Mouse (Mus musculus) layer of hippocampus, adult 9-10 months (tissue): ENCODE measurements at regions not wholly inside any gene's neighbourhood (a gene's known extent, or its start where the extent isn't known, plus 50 kb on each side); places are given as distances from the start of the nearest gene placed in this dataset.

ENCODE experiments used
- DNase-seq: peaks from one replicate; pipeline ENCODE4 v3.0.0; 2022; ENCODE audit warnings: low spot score

DNA sequence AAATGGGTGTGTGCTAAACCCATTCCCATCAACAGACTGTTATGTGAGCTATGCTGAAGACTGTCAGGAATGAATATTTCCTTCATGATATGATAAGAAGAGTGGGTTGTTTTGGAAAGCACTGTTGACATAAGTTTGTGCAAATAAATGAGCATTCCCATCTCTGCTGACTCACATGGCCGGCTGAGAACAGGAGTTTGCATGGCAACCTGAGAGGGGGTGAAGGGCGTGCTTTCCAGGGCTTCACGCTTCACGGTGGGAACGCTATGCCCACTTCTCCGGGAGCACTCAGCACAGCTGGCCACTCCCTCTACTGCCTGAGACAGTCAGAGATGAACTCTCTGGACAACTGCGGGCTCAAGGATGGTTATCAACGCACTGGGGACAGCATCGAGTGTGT is 348.9 kb upstream of the Slc24a5 start:
- no peak for DNase-seq

DNA sequence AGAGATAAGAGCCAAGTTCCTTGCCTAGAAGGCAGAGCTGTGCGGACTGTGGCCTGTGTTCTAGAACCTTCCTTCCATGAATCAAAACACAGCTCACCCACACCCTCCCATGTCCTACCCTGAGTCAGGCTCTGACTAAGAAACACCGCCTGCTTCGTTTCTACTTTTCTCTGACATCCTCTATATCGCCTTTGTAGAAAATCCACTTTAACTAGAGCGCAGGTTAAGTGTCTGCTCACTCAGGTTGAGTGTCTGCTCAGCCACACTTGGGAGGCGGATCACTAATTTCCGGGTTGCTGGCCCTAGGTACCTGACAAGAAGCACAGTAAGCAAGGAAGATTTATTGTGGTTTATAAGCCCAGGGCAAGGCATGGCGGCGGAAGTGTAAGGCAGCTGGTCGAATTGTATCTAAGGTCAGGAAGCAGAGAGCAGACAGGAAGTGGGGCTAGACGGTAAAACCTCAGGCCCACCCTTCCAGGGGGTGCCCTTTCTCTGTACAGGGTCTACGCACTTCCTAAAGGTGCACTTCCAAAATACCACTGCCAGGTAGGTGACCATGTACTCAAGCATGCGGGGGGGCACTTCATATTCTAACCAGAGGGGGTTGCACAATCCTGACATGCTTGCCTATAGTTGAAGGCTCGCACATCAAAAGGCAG is 348.0 kb upstream of the Slc24a5 start:
- DNase-seq: no peak

DNA sequence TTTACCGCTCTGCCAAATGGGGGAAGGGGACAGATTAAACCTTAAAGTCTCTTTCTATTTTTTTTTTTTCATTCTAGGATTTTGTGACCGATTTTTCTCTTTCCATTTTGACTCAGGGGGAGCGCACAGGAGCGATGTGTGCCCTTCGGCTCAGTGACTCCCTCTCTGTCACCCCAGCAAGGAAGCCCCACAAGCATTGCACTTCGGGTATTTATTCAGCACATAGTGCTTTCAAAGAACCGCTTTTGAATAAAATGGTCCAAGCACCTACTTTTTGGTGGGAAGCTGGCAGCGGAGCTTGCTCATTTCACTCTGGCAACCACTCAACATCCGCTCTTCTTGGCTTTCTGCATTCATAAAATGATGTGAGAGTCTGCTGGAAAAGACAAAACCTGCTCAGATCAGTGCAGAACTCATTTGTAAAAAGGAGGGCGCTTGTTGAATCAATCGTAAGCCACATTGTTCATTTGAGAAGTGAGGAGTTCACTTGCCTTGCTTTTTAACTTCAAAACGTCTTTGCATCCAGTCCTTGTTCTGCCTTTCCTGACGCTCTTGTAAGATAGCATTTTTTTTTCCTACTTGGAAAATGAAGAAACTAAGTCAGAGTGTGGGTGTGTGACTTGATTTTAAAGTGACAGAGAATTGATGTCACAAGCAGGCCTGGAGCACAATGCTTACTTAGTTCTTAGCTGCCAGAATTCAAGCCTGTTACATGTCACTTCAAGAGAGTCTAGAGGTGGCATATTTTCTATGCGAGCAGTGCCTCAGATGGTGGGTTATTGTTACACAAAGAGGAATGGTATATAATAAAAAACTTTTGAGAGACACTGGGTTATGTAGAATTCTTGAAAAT is 347.1 kb upstream of the Slc24a5 start:
- DNase-seq: no peak

DNA sequence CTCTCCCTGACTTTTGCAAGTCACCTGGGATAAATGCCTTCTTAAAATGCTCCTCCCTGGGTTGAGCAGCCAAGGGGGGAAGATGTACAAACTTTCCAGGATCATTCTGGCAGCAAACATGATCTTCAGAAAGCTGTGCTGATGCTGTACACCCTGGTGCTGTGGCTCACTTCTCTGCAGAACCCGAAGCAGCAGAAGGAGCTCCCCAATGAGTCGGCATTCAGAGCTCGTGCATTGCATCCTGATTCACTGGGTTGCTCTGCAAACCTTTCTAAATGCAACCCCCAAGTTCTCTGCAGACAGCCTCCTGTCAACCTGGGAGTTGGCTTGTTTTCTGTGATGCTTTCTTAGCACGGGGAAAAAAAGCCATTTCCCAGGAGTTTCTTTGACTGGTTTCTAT is 343.8 kb upstream of the Slc24a5 start:
- DNase-seq: no peak

DNA sequence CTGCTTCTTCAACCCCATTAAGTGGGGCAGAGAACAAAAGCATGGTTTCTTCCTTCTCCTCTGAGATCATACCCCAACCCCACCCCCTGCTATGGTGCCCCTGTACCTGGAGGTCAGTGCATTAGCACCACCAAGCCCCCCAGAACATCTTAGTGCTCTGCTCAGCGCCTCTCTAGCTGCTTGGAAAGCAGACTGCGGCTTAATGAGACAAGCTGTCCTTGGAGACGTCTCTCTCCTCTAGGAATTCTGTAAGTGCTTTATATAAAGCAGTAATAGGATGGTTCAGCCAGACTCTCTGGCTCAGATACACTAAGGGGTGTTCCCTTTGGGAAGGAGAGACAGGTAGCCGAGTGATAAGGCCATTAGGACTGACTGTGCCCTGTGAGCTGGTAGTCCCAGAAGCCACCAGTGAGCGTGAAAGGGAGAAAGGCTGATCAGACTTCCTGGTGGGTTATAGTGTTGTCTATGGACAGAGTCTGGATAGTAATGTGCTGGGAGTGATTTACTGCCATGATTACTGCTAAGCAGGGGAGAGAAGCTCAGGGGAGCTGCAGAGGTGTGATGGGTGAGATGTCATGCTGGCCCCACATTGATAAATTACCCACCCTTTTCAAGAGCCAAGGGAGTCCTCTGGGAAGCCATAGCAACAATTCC is 343.0 kb upstream of the Slc24a5 start:
- DNase-seq: no peak

DNA sequence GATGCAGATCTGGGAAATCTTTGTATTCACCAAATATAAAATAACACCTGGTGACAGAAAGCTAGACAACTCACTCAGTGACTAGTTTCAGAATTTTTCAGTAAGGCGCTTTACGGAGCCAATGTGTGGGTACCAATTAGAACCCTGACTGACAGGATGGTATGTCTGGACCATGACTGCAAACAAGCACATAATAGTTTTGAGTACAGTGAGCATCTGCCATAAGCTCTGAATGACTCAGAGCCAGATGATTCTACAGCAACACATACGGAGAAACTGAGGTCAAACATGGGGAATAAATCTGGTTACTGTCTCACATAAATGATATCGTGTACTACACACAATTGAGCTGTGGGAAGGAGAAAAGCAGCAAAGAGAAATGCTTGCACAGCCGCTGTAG is 339.9 kb upstream of the Slc24a5 start:
- no peak for DNase-seq

DNA sequence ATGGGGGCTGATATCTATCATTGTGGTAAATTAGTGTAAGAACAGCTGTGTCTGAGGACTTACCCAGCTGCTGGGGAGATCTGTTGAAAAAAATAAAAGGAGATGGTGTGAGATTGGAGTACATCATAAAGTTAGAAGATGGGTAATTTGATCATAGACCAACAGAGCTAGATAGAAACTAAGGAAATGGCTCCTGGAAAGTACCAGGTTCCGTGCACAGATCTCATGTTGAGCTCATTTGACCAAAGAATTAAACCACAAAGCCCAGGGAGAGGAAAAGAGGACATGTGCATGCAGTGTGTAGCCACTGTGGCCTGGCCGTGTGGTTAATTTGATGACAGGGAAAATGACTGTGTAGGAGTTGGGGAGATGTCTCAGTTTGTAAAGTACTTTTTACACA is 335.3 kb upstream of the Slc24a5 start:
- DNase-seq: no peak

DNA sequence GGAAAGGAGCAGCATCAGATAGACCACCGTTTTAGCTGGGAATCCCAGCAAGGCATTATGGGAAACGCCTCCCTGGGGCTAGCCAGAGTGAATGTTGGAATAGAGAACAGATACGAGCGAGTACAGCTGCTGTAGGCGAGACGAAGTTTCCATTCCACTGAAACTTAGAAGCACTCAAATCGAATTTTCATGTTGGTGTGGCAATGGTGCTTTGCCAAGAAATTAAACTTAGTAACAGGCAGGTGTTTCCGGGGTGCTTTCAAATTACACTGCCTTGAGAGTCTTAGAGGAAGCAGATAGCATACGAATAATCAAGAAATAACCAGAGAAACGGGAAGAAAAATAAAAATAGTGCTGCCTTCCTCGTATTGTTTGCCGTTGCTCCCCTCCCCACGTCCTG is 327.1 kb upstream of the Slc24a5 start:
- DNase-seq: no peak

DNA sequence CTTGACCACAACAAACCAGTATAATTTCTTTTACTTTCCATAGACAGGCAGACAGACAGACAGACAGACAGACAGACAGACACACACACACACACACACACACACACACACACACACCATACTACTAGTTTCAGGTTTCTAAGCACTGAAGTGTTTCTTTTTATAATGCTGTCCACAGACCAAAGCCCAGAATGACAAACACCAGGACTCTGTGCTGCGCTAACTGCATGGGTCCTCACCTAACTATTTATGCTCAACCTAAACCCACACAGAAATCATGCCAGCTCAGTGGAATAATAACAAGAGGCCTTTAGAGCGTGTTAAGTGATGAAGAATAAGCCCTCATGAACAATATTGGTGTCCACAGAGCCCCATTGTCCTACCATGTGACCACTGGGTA is 325.0 kb upstream of the Slc24a5 start:
- DNase-seq: no peak

DNA sequence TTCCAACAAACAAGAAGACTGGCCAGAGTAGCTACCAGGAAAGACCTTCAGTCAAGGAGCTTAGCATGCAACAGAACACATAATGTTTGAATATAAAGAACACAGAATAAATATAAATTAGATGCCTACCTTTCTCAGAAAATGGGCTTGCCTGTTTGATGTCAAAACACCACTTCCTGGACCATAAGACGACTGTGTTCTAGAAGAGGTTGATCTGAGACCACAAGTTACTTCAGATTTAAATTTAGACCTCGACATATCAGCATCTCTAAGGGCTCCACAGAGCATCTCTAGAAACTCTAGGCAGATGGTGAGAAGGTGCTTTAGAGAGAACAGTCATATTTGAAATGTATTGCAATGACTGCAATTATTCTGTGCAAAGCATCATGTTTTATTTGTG is 322.9 kb upstream of the Slc24a5 start:
- DNase-seq: no peak

DNA sequence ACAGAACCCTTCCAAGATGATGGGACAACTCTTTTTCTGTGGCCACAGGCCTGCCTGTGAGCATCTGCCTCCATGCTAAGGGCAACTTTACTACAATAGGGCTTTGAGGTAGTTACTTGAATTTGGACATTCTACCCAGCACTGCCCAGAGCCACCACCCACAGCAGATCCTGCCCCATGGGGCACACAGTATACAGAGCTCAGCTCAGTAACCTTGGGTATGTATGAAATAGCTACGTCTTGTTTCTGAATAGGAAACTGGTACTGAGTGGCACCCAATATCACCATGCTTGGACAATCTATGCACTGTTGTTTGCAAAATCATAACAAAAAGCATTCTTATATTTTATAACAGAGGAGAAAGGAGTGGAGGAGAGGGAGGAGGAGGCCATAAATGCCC is 320.8 kb upstream of the Slc24a5 start:
- DNase-seq: no peak

DNA sequence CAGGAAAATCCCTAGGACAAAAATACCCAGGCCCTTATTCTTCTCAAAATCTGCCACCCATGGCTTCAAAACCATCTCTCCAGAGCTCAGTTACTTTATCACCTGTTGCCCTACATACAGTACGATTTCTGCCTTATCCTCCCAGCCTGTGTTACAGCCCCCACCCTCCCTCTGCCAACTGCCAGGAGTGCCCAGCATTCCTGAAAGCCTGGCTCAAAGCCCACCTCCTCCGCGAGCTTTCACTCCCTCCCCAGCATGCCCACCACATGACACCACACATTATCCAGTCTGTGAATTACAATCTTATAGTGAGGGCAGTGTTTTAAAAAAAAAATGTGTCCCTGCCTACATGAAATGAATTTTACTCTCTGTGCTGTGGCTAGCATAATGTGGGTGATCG is 320.3 kb upstream of the Slc24a5 start:
- no peak for DNase-seq

DNA sequence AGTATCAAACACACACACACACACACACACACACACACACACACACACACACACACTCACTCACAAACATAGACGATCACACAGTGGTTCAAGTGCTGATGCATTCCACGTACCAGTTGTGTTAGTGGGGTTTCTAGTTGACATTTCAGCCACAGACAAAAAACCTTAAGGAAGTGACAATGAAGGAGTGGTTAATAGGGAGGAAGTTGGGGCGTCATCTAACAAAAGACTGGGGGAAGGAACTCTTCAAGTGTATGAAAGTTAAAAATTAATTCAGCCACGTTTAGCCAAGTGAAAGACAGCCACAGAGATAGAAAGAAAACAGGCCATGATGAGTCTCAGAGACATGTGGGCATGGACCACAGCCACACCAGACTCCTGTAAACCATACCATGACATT is 316.1 kb upstream of the Slc24a5 start:
- no peak for DNase-seq

DNA sequence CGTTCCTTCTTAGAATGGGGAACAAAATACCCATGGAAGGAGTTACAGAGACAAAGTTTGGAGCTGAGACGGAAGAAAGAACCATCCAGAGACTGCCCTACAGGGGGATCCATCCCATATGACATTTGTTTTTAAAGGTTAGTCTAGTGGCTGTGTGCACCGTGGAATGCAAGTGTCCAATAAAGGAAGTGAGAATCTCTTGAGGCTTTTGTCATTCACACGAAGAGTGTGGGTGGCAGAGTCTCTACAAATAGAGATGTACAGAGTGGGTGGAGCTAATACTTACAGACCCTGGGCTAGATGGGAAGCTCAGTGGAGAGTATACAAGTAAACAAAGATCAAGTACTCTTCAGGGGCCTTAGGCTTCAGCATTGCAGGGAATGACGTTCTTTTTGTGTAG is 314.2 kb upstream of the Slc24a5 start:
- DNase-seq: no peak

DNA sequence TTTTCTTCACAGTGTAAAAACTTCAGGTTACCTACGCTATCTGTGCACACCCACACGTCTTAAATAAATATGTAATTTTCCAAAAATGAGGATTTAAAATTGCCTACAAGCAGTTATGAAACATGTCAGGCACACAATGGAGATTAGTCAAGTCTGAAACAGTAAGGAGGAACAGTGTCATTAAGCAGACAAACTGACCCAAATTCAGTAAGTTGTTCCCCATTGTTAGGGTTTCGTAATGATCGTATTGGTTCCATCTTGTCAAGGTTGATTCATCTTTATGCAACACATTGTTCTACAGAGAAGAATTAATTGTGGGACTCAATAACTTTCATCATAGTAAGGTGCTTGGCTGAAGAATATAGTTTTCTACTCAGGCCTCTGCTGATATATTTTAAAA is 312.7 kb upstream of the Slc24a5 start:
- DNase-seq: no peak

DNA sequence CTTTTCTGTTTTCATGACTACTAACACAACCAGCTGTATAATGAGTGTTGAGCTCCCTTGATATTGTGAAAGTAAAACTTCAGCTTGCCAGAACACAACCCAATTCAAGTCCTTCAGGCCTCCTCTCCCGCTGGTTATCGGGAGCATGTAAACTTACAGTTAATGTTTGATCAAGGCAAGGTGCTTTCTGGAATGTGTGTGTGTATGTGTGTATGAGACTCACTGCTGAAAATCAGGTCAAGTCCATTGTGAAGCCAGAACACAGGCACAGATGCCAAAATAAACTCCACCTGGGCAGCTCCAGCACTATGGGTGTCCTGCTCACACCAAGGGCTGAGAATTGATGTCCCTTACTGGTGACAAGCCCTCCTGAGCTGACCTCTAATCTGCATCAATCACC is 308.9 kb upstream of the Slc24a5 start:
- DNase-seq: no peak

DNA sequence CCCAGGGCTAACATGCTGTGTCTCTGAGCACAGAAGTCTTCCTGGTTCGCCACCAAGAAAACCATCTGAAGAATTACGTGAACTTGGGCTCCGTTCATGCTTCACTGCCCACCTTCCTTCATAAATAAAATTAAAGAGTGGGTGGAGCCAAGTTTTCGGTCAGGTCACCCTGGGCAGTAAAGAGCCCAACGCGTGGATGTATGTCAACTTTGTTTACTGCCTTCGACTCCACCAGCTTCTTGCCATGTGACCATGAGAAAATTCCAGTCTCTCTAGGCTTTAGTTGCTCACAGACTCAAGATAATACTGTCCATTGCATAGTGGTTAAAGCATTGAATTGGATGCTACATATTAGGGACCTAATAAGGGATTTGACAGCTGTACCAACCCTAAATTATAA is 304.3 kb upstream of the Slc24a5 start:
- DNase-seq: no peak

DNA sequence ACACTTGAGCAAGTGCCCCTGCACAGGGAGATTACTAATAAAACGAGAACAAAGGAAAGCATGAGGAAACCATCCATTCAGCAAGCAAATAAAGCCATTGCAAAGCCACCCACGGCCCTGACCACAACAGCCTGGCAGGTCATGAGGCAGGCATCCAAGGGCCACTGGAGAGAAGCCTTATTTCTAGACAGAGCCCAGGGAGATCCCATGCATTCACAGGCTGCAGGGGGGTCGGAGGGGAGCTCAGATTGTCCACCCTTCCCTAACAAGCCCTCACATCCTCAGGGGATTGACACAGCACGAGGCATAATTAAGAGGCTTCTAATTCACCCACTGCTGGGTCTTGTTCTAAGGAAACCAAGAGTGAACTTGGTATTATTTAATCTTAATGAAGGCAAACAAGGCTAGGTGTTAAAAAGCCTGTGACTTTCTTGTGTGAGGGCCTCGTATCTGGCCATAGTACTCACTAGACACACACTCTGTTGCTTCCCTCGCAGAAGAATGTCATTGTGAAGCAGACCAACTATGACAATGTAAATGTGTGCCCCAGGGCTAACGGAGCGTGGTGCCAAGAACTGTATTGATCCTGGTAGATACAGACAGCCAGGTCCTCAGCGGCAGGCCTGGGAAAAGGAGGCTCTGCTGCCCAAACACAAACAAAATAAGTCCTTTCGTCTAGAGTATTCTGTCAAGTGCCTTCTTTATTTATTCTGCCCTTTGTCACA is 303.6 kb upstream of the Slc24a5 start:
- DNase-seq: no peak

DNA sequence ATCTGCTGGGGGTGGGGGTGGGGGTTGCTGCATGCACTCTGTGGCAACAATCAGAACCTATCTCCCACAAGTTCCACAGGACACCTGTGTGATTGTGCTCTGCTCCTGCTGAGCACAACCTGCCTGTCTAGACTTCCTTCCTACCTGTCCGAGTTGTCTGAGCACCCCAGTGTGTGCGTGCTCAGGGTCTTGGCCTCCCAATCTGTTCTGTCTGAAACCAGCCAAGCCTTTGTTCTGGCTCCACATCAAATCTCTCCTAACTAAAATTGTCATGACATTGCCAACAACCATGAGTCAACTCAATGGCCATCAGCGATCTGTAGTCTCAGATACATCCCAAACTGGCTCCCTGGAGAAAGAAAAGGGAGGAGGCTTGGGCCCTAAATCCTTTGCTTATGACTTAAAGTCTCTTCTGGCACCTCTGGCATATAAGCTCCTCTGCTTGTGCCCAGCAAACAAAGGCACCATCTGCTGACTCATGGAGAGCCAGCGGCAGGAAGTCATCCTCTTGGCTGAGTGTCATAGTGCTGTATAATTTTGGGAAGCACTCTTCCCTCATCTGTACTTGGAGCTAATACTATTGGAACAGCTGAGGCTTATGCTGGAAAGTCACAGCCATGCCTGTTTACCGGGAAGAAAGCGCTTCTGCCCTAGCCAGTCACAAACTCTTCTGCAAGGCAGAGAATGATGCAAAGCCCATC is 298.5 kb upstream of the Slc24a5 start:
- DNase-seq: no peak

DNA sequence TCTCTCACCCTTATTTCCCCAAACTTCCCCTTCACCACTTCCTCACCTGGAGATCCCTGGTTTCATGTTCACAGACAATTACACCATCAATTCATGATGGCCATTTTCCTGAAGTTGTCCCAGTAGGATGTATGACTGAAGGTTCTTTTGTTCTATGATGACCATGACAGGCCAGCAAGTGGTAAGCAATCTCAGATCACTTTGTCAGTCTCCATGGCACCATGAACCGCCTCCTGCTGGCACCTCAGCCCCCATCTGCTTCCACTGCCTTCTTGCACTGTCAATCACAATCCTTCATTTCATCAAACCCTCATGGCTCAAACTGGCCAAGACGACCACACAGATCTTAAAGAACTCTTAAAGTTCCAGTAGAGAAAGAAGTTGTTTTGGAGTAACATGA is 297.9 kb upstream of the Slc24a5 start:
- no peak for DNase-seq

DNA sequence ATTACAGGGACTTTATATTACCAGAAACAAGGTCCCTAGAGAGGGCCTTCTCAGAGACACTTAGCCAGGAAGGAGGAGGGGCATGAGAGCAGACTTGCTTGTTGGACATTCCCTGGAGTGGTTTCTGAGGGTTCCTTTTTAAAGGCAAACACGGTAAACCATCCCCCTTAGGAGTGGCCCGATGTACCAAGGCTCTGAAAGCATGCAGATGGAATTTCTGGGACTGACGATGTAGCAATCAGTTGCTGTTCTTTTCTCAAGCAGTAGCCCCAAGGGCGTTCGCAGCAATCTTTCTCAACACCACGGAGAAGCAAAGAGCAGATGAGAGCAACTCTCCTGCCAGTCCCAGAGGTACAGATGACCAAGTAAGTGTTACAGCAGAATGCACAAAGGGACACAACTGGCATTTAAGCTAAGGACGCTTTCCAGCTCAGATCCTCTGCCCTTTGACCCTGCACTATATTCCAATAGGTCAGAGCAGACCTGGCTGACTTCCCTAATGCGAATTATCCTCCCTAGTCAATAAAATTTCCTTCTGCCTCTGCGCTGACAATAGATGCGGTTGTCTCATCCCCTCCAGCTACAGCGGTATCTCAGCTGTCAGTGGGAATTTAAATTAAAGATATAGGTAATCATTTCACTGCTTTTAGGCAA is 295.7 kb upstream of the Slc24a5 start:
- no peak for DNase-seq

DNA sequence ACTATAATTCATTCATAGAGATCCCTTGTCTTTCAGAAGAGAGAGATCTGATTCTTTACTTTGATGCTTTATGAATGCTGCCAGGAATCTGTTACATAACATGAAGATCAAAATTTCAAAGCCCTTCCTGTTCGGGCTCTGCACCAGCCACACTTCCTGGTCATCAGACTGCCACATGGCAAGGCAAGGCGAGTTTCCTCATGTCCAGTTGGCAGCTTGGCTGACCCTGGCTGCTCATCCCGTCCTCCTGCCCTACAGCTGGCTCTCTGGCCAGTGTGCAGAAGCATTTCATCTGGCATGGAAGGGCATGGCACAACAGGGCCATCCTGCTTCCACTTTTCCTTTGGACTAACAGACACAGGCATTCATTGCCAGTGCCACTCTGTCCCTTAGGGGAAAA is 292.2 kb upstream of the Slc24a5 start:
- no peak for DNase-seq
